Mouse (Mus musculus): Measurements from ENCODE around the gene Pard6a.

Pard6a gene

DNA sequence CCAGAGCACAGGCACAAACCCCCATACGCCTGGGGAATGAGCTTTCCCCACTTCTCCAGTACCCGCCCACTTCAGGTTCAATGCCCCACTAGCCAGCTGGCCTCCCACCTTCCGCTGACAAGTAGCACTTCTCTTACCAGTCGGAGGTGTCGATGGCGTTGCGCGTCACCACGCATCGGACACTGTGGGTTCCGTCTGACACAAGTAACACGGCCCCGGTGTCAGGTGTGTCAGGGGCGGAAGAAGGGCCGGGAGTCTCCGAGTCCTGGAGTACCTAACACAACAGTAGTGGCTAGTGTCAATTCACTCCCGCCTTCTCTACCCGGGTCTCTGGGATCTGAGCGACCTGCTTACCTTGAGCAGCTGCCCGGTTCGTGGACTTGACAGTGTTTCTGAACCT lies 382 bp upstream of the Pard6a start:
- DNase-seq (ENCODE audit: low read depth, low spot score) = no peak

DNA sequence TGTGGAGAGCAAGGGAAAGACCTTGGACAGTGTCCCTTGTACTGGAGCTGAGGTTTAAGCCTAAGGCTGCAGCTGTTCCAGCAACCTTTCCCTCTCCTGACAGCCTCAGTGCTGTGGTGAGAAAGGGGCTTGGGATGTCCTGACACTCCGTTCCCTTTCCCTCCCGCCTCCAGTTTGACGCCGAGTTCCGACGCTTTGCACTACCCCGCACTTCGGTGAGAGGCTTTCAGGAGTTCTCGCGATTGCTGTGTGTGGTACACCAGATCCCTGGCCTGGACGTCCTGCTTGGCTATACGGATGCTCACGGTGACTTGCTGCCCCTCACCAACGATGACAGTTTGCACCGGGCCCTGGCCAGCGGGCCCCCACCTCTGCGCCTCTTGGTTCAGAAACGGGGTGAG lies 1.1 kb downstream of the Pard6a start:
- peak; percentile 23 for DNase-seq (ENCODE audit: low read depth, low spot score)

DNA sequence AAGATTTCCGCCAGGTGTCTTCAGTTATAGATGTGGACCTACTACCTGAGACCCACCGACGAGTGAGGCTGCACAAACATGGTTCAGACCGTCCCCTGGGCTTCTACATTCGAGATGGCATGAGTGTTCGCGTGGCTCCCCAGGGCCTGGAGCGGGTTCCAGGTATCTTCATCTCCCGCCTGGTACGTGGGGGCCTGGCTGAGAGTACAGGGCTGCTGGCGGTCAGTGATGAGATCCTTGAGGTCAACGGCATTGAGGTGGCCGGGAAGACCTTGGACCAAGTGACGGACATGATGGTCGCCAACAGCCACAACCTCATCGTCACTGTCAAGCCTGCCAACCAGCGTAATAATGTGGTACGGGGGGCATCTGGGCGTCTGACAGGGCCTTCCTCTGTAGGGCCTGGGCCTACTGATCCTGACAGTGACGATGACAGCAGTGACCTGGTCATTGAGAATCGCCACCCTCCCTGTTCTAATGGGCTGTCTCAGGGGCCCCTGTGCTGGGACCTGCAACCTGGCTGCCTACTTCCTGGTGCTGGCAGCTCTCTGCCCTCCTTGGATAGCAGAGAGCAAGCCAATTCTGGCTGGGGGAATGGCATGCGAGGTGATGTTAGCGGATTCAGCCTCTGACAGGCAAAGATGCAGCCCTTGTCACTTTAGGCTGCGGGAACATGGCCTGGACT lies 1.9 kb downstream of the Pard6a start:
- no peak for DNase-seq (ENCODE audit: low read depth, low spot score)

DNA sequence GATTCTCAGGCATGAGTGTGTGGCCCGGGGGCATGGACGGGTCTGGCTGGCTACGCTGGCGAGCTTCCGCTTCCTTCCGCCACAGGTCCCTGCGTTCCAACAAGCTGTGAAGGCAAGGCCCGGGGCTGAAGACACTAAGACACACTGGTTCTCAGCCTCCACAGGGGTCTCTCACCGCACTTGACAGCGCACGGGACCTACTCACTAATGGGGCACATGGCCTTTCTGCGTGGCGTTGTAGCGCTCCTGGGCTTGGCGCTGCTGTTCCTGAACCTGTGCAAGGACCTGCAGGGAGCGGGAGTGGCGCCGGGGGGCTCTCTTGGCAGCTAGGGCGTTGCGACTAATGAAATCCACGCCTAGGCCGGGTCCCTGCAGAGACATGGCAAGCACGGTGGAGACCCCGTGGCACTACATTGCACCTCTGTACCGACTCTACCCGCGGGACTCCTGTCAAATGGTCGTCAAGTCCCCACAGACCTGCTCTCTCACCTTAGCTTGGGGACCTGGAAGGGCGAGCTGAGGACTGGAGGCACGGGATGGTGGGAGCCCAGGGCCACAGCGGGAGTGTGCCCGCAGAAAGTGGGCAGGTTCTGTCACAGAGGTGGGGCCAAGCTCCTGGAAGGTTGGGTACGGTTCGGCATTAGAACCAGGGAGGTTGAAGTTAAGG lies 3.3 kb downstream of the Pard6a start:
- DNase-seq (ENCODE audit: low read depth, low spot score) = no peak

DNA sequence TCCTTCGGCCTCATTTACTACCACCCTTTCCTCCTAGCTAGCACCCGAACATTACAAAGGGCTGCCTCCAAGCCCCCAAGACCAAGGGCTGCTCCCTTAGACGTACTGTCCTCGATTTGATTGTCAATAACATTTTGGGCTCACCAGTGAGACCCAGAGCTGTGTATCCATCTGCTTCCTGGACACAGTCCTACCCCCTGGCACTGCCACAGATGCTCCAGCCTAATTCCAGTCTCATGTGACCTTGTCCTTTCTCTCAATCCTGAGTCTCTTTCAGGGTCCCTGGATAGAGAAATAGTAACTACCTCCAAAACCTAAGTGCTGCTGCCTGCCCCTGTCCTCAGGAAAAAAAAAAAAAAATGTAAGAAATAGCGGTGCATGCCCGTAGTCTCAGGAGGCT lies 4.0 kb downstream of the Pard6a start:
- DNase-seq (ENCODE audit: low read depth, low spot score) = no peak

DNA sequence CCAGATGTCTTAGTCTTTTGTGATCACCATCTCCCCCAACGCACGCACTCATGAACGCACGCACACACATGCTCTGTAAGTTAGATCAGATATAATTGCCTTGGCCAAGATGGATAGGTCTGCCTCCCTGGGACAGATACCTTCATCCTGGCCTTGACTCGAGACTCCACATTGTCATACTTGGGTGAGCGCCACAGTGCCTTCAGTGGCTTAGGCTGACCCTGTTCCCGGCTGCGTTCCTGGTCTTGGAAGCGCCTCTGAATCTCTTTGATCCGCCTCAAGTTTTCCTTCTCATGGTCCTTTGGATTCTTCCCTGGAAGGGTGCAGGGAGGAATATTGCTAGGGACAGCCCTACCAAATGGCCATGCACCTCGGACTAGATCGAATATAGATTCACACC lies 5.5 kb downstream of the Pard6a start:
- no peak for DNase-seq (ENCODE audit: low read depth, low spot score)

DNA sequence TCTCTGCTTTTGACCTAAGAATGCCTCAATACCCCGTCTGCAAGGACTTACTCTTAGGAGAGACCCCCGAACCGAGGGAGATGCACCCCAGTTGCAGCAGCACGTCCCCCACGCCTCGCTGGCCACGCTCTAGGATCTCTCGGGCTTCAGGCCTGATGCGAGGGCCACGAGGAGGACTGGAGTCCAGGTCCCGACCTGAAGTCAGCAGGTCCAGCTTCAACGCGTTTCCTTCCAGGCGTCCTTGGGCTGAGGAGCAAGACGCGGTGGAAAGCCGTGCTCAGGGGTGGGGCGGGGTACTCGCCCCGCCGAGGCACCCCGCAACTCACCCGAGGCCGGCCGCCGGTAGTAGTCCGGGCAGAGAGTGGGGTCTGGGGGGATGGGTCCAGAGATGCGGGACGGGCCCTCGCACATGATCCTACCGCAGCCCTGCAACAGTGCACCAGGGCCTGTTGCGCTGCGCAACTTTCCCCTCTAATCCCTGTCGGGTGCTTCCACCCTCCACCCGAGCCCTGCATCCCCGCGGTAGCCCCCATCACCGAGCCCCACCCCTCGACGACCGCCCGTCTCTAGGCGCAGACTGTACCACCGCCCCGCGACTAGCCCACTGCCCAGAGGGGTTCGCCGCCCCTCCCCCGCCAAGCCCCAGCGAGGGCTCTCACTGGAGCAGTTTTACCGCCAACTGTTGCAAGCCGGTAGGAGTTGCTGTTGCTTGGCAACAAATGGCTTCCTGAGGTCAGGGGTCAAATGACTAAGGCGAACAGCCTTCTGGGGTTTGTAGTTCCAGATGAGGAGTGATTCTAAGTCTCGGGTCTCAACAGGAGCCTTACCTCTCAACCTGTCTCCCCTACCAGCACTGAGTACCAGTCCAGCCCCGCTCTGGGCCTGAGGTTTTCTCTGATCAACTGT lies 6.8 kb downstream of the Pard6a start, which contains the start of the genes 4933405L10Rik and Enkd1:
TSS of gene 4933405L10Rik (plus strand) at position 158 of the 906 bp plus-strand sequence.
TSS of gene Enkd1 (minus strand) at position 713 of the 906 bp plus-strand sequence.
- DNase-seq (ENCODE audit: low read depth, low spot score) = peak; percentile 96

DNA sequence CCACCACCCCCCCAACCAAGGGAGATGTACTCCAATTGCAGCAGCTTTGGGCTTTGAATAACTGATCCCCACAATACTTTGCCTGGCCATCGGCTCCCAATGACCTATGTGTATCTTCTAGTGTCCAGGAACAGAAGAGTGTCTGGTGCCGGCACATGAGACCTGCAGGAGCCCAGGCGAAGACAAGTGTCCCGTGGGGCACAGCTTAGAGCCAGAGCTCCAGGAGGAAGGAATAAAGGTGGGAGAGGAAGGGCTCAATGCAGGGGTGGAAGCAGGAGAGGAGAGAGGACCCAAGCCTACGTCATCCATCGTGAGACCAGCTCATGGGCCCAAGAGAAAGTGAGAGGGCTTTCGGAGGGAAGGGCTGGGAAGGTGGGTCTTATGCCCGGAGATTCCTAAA lies 7.7 kb downstream of the Pard6a start:
- no peak for DNase-seq (ENCODE audit: low read depth, low spot score)

DNA sequence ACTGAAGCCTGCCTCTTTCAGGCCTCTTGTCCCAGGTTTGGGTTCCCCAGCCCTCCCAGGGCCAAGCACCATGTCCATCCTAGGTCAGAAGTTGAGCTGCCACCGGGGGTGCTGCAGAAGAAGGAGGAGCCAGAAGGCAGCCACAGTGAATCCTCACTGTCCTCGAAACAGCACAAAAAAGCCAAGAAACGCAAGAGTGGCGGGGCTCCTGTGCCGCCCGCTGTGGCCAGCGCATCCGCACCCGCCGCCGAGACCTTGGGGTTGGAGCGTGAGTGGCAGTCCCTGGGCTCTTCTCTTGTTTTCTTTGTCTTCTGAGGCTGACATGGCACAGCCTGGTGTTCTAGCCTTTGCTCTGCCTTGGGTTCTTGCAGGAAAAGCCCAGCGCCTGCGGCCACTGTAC lies 8.4 kb downstream of the Pard6a start:
- DNase-seq (ENCODE audit: low read depth, low spot score) = no peak

DNA sequence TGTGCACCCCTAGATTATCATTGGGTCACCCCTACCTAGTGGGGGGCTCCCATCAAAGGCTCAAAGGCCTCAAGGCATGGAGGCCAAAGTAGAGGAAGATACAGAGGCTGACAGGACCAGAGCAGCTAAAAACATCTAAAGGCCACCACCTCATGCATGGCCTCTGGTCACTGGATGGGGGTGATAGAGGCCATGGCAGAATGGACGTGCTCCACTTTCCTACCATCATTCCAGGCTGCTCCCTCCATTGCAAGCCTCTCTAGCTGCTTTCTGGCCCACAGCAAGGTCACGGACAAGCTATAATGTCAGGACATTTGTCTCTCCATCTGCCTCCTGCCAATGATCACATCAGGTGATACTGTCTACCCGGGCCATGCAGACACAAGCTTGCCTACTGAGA lies 11.3 kb downstream of the Pard6a start:
- DNase-seq (ENCODE audit: low read depth, low spot score) = no peak

DNA sequence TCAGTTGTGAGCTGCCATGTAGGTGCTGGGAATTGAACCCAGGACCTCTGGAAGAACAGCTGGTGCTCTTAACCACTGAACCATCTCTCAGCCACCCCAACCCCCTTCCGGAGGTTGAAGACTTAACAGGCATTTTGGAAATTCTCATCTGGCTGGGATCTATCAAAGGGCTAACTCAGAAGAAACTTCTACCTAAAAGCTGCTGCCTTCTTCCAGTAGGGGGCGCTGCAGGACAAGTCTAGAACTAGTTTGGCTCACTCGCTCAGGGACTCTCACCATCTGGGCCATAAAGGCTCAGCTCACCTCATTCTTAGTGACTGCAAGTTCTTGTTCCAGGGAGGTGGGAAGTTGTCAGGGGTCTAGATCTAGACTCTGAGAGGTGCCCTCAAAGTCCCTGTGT lies 13.2 kb downstream of the Pard6a start:
- DNase-seq (ENCODE audit: low read depth, low spot score) = peak; percentile 96

DNA sequence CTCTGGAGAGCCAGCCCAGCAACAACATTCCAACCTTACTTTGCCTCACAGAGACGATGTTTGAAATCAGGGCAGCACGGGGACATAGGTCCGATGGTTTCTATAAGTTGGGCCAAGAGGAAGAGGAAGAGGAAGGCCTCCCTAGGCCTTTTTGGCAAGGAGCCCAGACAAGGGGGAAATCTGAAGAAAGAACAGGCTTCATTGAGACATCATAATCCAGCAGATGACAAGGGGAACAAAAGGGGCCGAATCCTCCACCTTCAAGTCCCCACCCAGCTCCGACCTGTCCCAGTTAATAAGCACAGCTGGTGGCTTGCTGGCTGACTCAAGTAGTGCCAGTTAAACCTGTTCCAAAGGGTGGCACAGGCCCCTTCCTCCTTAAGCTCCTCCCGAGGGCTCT lies 14.1 kb downstream of the Pard6a start:
- DNase-seq (ENCODE audit: low read depth, low spot score) = no peak

DNA sequence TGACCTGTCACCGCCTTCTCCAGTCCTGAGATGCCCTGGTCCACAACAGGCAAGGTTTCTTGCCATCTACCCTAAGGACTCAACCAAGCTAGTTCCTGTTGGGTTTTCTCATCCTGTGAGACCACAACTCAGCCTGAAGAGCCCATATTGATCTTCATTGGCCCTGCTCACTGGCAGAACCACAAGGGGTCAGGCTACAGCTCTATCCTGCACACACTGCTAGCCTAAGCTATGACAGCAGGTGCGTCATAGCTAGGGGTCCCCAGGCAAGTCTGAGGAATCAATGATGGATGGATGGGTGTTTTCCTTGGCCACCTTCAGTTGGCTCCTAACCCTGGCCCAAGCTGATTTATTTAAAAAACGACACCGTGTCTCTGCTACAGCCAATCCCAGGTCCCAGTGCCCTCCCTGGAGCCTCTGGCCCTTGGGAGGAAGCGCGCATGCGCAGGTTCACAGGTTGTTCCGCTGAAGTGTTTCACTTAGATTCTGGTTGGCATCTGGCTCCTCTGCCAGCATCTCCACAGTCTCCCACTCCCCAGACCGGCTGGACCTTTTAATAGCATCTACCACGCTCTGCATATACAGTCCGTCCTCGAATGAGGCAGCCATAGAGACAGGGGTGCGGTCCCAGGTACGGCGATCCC lies 15.5 kb downstream of the Pard6a start:
- DNase-seq (ENCODE audit: low read depth, low spot score) = no peak

DNA sequence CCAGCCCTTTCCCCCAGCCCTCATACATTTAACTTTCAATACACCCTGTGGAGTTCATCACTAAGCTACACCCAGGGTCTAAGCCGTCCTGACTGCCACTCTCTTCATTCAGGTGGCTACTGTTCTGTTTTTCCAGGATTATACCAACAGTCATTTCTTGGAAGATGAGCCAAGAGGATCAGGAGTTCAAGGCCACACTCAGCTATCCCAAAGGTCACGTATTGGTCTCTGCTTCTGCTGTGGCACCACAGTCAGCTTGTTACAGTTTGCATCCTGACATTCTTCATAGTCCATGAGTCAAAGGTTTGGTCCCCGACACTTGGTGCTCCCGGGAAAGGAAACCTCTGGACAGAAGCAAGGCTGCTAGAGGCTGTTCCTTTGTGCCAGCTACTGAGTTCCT lies 18.7 kb downstream of the Pard6a start:
- no peak for DNase-seq (ENCODE audit: low read depth, low spot score)

DNA sequence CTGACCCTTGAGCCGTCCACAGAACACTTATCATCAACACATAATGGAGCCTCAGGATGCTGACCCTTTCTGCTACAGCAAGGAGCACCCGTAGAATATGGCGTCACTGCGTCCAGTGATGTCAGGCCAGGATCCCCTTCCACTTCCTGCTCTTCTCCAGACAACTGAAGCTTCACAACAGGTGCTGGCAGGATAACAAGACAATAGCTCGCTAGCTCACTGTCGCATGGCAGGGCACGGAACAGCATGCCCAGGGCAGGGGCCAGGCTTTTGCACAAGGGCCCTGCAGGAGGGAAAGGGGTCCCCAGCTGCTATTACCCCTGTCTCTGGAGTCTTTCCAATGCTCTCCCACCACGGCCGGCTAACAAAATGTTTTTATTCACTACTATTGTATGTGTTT lies 21.9 kb downstream of the Pard6a start:
- DNase-seq (ENCODE audit: low read depth, low spot score) = no peak

DNA sequence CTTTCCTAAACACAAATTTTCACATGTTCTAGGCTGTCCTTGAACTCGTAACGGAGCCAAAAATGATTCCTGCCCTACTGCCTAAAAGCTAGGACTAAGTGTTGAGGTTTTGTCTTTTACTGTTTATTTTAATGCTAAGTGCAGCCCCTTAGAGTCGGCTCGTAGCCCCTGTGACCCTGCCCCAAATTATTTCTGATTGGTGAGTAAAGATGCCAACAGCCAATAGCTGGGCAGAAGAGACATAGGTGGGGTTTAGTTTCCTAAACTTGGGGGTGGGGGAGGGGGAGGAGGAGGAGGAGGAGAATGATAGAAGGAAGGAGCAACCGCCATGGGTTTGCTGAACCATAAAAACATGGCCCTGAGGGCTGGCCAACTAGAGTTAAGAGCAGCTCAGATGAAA lies 24.8 kb downstream of the Pard6a start:
- DNase-seq (ENCODE audit: low read depth, low spot score) = no peak

DNA sequence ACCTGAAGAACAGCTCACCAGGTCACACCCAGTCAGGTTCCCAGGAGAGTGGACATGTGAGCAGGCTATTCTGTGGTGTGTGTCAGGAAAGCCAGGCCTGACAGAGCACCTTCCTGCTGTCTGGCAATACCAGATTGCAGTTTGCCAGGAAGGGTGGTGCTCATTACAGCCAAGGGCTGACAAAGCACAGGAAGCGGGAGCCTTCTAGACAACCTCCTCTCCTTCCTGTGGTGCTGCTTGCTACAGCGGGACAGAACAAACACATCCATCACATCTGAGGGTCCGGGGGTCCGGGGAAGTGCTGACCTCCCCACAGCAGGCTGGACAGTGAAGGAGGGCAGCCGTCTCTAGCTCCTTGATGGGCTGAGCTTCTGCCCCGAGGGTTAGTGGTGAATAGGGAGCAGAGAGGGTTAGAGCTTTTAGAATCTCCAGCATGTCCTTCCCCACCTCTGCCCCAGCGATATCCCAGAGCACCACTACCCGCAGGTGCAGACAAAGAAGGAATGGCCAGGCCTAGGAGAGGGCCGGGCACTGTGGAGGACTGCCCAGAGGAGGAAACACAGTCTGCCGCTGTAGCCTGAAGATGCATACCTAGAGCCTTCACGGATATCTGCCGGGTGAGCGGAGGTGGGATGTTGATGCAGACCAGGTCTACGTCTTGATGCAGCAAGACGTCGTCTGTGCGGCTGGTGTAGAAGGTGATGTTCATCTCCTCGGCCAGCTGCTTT lies 26.6 kb downstream of the Pard6a start:
- no peak for DNase-seq (ENCODE audit: low read depth, low spot score)

DNA sequence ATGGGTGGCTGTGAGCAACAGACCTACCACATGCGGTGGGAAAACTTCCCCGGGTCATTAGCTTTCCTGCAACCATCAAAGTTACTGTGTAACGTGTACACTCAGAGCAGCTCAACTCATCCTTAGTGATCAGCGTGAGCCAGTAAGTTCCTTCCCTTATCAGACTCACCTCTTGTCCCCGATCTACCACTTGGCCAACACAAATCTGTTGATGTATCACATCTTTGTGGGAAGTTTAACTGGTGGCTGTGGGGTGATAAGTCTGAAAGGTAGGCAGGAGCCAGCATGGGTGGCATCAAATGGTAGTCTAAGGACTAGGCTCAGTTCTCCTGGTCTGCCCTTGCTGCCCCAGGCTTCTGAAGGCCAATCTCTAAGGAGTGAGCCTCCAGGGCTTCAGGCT lies 31.2 kb downstream of the Pard6a start:
- no peak for DNase-seq (ENCODE audit: low read depth, low spot score)

DNA sequence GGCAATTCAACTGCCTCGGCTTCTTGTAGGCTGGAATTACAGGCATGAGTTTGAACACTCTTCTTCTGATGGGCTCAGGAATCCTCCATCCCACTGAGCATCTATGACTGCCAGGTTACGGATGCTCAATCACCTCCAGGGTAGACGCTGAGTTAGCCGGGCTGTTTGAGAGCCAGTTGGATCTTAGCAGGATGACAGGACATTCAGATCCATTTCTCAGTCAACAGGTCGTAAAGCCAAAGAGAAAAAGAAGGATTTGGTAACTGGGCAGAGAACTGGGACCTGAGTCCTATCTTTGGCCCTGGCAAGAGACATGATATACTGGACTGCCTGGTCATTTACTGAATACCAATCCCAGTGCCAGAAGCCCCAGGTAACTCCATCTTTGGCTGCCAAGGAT lies 38.3 kb downstream of the Pard6a start:
- DNase-seq (ENCODE audit: low read depth, low spot score) = no peak

DNA sequence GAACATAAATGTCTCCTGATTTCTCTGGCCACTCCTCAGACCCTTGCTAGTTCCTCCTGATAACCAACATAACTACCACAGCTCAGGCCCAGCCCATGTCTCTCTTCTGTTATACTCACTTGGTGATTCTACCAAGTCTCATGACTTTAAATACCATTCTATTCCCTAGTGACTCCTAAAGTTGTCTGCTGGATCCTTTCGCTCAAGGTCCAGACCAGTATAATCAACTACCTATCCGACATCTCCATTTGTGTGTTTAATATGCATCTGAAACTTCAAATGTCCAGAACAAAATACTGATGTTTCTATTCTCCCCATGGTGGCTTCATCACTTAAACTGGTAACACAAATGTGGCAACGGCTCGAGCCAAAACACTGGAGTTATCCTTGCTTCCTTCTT lies 42.4 kb downstream of the Pard6a start:
- DNase-seq (ENCODE audit: low read depth, low spot score) = peak; percentile 50

DNA sequence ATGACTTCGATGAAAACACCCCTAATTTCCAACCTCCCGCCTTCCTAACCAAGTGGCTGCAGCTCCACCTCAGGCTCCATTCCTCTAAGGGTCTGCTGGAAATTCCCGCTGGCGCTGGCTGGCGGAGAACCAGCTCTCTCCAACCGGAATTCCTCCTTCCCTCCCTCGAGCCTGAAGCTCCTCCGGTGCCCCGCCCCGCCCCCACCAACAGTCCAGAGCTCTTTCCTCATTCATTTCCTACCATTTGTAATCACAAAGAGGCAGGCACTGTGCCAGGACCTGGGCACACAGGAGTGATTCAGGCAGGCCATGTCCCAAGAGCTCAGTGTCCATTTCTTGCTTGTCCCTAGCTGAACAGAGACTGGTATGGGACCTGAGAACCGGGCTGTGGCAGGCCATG lies 49.7 kb downstream of the Pard6a start:
- peak; percentile 88 for DNase-seq (ENCODE audit: low read depth, low spot score)
